Mouse (Mus musculus): Measurements from ENCODE around the gene Mia2. TPM values are rescaled to one million over a fixed set of nuclear protein-coding genes. Genes with fewer than 3 reads are reported as not detected.

The Mia2 gene
- polyA plus RNA-seq, 1 experiment from 2014 or later = 79.6 TPM

- no peaks in the 10 kb centered on the region for H3K9me3 ChIP-seq (replicated peaks; ENCODE audit: control insufficient read depth, low read length)
- no peaks in the 10 kb centered on the region for H3K27me3 ChIP-seq (ENCODE audit: control insufficient read depth, insufficient read depth, low read length)
- H3K4me2 ChIP-seq (ENCODE audit: low read depth, low read length) = no peak overlapping the region
- no peak overlapping the region for H3K27ac ChIP-seq (ENCODE audit: low read length)
- no peaks in the 10 kb centered on the region for H3K4me1 ChIP-seq (ENCODE audit: control insufficient read depth, insufficient read depth, low read length)
- ATAC-seq (ENCODE audit: insufficient read depth, low FRiP score) = peak; percentile 90
- no peak overlapping the region for H3K9ac ChIP-seq (ENCODE audit: low read length)
- H3K4me3 ChIP-seq (replicated peaks; ENCODE audit: low read length) = no peak overlapping the region
- WGBS = 46% methylated on average over 4 of the region's 4 CpGs
- H3K36me3 ChIP-seq (ENCODE audit: control insufficient read depth, insufficient read depth, low read length) = peaks cover 15% of the 10 kb centered on the region
Measured at GRCm38 (mm10) chr12:59198750-59199149, 103.2 kb downstream of the Mia2 start.

DNA sequence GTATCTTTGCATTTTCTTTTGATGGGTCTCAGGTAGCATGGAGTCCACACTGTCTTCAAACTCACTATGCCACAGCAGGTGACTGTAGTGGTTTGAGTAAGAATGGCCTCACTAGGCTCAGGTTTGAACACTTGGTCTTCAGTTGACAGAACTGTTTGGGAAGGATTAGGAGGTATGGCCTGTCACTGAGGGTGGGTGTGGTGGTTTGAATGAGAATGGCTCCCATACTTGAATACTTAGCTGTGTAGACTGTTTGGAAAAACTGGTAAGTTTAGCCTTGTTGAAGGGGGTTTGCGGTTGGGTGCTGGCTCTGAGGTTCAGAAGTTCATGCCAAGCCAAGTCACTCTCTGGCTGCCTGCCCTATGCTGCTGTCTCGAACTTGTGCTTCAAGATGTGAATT, 103.8 kb downstream of the Mia2 start:
- peaks cover 15% of the 10 kb centered on the region for H3K36me3 ChIP-seq (ENCODE audit: control insufficient read depth, insufficient read depth, low read length)
- H3K9ac ChIP-seq (ENCODE audit: low read length) = no peak overlapping the region
- no peak for ATAC-seq (ENCODE audit: insufficient read depth, low FRiP score)
- no peaks in the 10 kb centered on the region for H3K4me1 ChIP-seq (ENCODE audit: control insufficient read depth, insufficient read depth, low read length)
- H3K9me3 ChIP-seq (replicated peaks; ENCODE audit: control insufficient read depth, low read length) = no peaks in the 10 kb centered on the region
- H3K4me2 ChIP-seq (ENCODE audit: low read depth, low read length) = no peak overlapping the region
- H3K27ac ChIP-seq (ENCODE audit: low read length) = no peak overlapping the region
- 94% methylated on average over 2 of the region's 2 CpGs for WGBS
- no peaks in the 10 kb centered on the region for H3K27me3 ChIP-seq (ENCODE audit: control insufficient read depth, insufficient read depth, low read length)
- no peak overlapping the region for H3K4me3 ChIP-seq (replicated peaks; ENCODE audit: low read length)

- Histone ChIP-seq H3K4me3 (replicated peaks; ENCODE audit: low read length) (no peak overlapping the region), H3K27ac (ENCODE audit: low read length) (no peak overlapping the region), H3K4me2 (ENCODE audit: low read depth, low read length) (no peak overlapping the region), H3K27me3 (ENCODE audit: control insufficient read depth, insufficient read depth, low read length) (no peaks in the 10 kb centered on the region), H3K9me3 (replicated peaks; ENCODE audit: control insufficient read depth, low read length) (no peaks in the 10 kb centered on the region), H3K4me1 (ENCODE audit: control insufficient read depth, insufficient read depth, low read length) (0 out of 2 replicates have a peak, but pooled peaks cover 2% of the 10 kb centered on the region), H3K36me3 (ENCODE audit: control insufficient read depth, insufficient read depth, low read length) (peaks cover 9% of the 10 kb centered on the region; the same call in 1 of the 2 replicates), H3K9ac (ENCODE audit: low read length) (no peak overlapping the region)
- 92% methylated on average over 6 of the region's 6 CpGs for WGBS
- ATAC-seq (ENCODE audit: insufficient read depth, low FRiP score) = no peak
Measured at GRCm38 (mm10) chr12:59205571-59205970, 110.0 kb downstream of the Mia2 start.

GRCm38 (mm10) chr12:59206208-59206999, 110.8 kb downstream of the Mia2 start:
- Histone ChIP-seq H3K36me3 (ENCODE audit: control insufficient read depth, insufficient read depth, low read length) (peaks cover 6% of the 10 kb centered on the region; the same call in 1 of the 2 replicates), H3K27me3 (ENCODE audit: control insufficient read depth, insufficient read depth, low read length) (no peaks in the 10 kb centered on the region), H3K4me2 (ENCODE audit: low read depth, low read length) (no peak overlapping the region), H3K4me1 (ENCODE audit: control insufficient read depth, insufficient read depth, low read length) (0 out of 2 replicates have a peak, but pooled peaks cover 2% of the 10 kb centered on the region), H3K9me3 (replicated peaks; ENCODE audit: control insufficient read depth, low read length) (no peaks in the 10 kb centered on the region), H3K27ac (ENCODE audit: low read length) (no peak overlapping the region), H3K4me3 (replicated peaks; ENCODE audit: low read length) (no peak overlapping the region), H3K9ac (ENCODE audit: low read length) (no peak overlapping the region)
- 81% methylated on average over 4 of the region's 4 CpGs for WGBS
- ATAC-seq (ENCODE audit: insufficient read depth, low FRiP score) = no peak

GRCm38 (mm10) chr12:59207000-59207390, 111.4 kb downstream of the Mia2 start:
- H3K36me3 ChIP-seq (ENCODE audit: control insufficient read depth, insufficient read depth, low read length) = peaks cover 6% of the 10 kb centered on the region; the same call in 1 of the 2 replicates
- no peak overlapping the region for H3K4me2 ChIP-seq (ENCODE audit: low read depth, low read length)
- H3K9me3 ChIP-seq (replicated peaks; ENCODE audit: control insufficient read depth, low read length) = no peaks in the 10 kb centered on the region
- H3K27ac ChIP-seq (ENCODE audit: low read length) = no peak overlapping the region
- no peak overlapping the region for H3K9ac ChIP-seq (ENCODE audit: low read length)
- H3K4me3 ChIP-seq (replicated peaks; ENCODE audit: low read length) = no peak overlapping the region
- ATAC-seq (ENCODE audit: insufficient read depth, low FRiP score) = no peak
- WGBS = 81% methylated on average over 3 of the region's 3 CpGs
- no peaks in the 10 kb centered on the region for H3K27me3 ChIP-seq (ENCODE audit: control insufficient read depth, insufficient read depth, low read length)
- 0 out of 2 replicates have a peak, but pooled peaks cover 2% of the 10 kb centered on the region for H3K4me1 ChIP-seq (ENCODE audit: control insufficient read depth, insufficient read depth, low read length)

GRCm38 (mm10) chr12:59207814-59208213, 112.2 kb downstream of the Mia2 start:
- H3K4me2 ChIP-seq (ENCODE audit: low read depth, low read length) = no peak overlapping the region
- no peaks in the 10 kb centered on the region for H3K9me3 ChIP-seq (replicated peaks; ENCODE audit: control insufficient read depth, low read length)
- WGBS = 70% methylated on average over 1 of the region's 1 CpGs
- H3K9ac ChIP-seq (ENCODE audit: low read length) = no peak overlapping the region
- ATAC-seq (ENCODE audit: insufficient read depth, low FRiP score) = no peak
- H3K27me3 ChIP-seq (ENCODE audit: control insufficient read depth, insufficient read depth, low read length) = no peaks in the 10 kb centered on the region
- H3K27ac ChIP-seq (ENCODE audit: low read length) = no peak overlapping the region
- 0 out of 2 replicates have a peak, but pooled peaks cover 2% of the 10 kb centered on the region for H3K4me1 ChIP-seq (ENCODE audit: control insufficient read depth, insufficient read depth, low read length)
- H3K4me3 ChIP-seq (replicated peaks; ENCODE audit: low read length) = no peak overlapping the region
- H3K36me3 ChIP-seq (ENCODE audit: control insufficient read depth, insufficient read depth, low read length) = peaks cover 6% of the 10 kb centered on the region; the same call in 1 of the 2 replicates

GRCm38 (mm10) chr12:59216176-59216575, 120.6 kb downstream of the Mia2 start:
- H3K4me2 ChIP-seq (ENCODE audit: low read depth, low read length) = no peak overlapping the region
- no peaks in the 10 kb centered on the region for H3K9me3 ChIP-seq (replicated peaks; ENCODE audit: control insufficient read depth, low read length)
- H3K27ac ChIP-seq (ENCODE audit: low read length) = no peak overlapping the region
- H3K4me1 ChIP-seq (ENCODE audit: control insufficient read depth, insufficient read depth, low read length) = peaks cover 16% of the 10 kb centered on the region
- no peak overlapping the region for H3K4me3 ChIP-seq (replicated peaks; ENCODE audit: low read length)
- 86% methylated on average over 4 of the region's 4 CpGs for WGBS
- no peaks in the 10 kb centered on the region for H3K36me3 ChIP-seq (ENCODE audit: control insufficient read depth, insufficient read depth, low read length)
- H3K27me3 ChIP-seq (ENCODE audit: control insufficient read depth, insufficient read depth, low read length) = no peaks in the 10 kb centered on the region
- no peak overlapping the region for H3K9ac ChIP-seq (ENCODE audit: low read length)
- ATAC-seq (ENCODE audit: insufficient read depth, low FRiP score) = no peak

- no peak overlapping the region for H3K27ac ChIP-seq (ENCODE audit: low read length)
- H3K4me2 ChIP-seq (ENCODE audit: low read depth, low read length) = no peak overlapping the region
- no peaks in the 10 kb centered on the region for H3K36me3 ChIP-seq (ENCODE audit: control insufficient read depth, insufficient read depth, low read length)
- WGBS = 71% methylated on average over 6 of the region's 6 CpGs
- H3K4me1 ChIP-seq (ENCODE audit: control insufficient read depth, insufficient read depth, low read length) = peaks cover 16% of the 10 kb centered on the region
- H3K4me3 ChIP-seq (replicated peaks; ENCODE audit: low read length) = no peak overlapping the region
- no peak for ATAC-seq (ENCODE audit: insufficient read depth, low FRiP score)
- H3K27me3 ChIP-seq (ENCODE audit: control insufficient read depth, insufficient read depth, low read length) = no peaks in the 10 kb centered on the region
- no peaks in the 10 kb centered on the region for H3K9me3 ChIP-seq (replicated peaks; ENCODE audit: control insufficient read depth, low read length)
- H3K9ac ChIP-seq (ENCODE audit: low read length) = no peak overlapping the region
Measured at GRCm38 (mm10) chr12:59216676-59217266, 121.2 kb downstream of the Mia2 start.

GRCm38 (mm10) chr12:59217331-59217730, 121.7 kb downstream of the Mia2 start:
- Histone ChIP-seq H3K27ac (ENCODE audit: low read length) (no peak overlapping the region), H3K4me2 (ENCODE audit: low read depth, low read length) (peak overlapping the region; percentile 92), H3K4me3 (replicated peaks; ENCODE audit: low read length) (peak overlapping the region; percentile 10; the same call in 1 of the 2 replicates), H3K36me3 (ENCODE audit: control insufficient read depth, insufficient read depth, low read length) (no peaks in the 10 kb centered on the region), H3K4me1 (ENCODE audit: control insufficient read depth, insufficient read depth, low read length) (peaks cover 16% of the 10 kb centered on the region), H3K27me3 (ENCODE audit: control insufficient read depth, insufficient read depth, low read length) (no peaks in the 10 kb centered on the region), H3K9ac (ENCODE audit: low read length) (no peak overlapping the region), H3K9me3 (replicated peaks; ENCODE audit: control insufficient read depth, low read length) (no peaks in the 10 kb centered on the region)
- WGBS = 81% methylated on average over 3 of the region's 3 CpGs
- ATAC-seq (ENCODE audit: insufficient read depth, low FRiP score) = no peak
